Mouse (Mus musculus): ENCODE measurements around the gene Fam169b.

The Fam169b gene

DNA sequence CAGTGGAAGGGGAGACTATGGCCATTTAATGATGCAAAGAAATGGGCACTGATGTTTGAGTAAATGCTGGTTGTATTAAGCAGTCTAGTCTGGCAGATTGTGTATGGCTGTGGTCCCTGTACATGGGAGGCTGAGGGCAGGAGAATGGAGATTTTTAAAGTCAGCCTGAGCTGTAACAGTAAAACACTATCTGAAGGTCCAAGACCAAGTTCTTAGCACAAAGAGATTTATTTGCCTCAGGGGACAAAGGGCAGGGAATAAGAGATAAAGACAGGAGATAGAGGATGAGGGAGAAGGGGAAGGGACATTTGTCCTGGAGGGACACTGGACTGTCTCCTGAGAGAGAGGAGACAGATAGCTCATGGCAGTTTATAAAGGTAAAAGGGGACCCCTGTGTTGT, at the start of gene Fam169b:
Gene Fam169b, plus strand, starts transcription at position 325 of the 400 bp plus-strand sequence.
- peaks cover 57% of the 10 kb centered on the region for H3K4me1 ChIP-seq (replicated peaks; ENCODE audit: low read depth, low read length)
- H3K4me3 ChIP-seq (replicated peaks; ENCODE audit: low read length) = no peak within 1 kb of the TSS
- H3K9me3 ChIP-seq (ENCODE audit: low read length) = no peaks in the 10 kb centered on the region
- H3K27me3 ChIP-seq (ENCODE audit: insufficient read depth, low read length) = no peaks in the 10 kb centered on the region
- H3K36me3 ChIP-seq (ENCODE audit: insufficient read depth, low read length) = no peaks in the 10 kb centered on the region
- TF ChIP-seq POU5F1 (IDR thresholded peaks at IDR 0.05; ENCODE audit: borderline replicate concordance, low read length) (no peak), CTCF (conservative IDR thresholded peaks at IDR 0.05; ENCODE audit: low read length) (no peak), NANOG (IDR thresholded peaks at IDR 0.05; ENCODE audit: borderline replicate concordance, low read length) (no peak)

GRCm38 (mm10) chr7:68224006-68224405, 49.6 kb upstream of the Fam169b start:
- Histone ChIP-seq H3K27me3 (ENCODE audit: insufficient read depth, low read length) (peaks cover 11% of the 10 kb centered on the region), H3K36me3 (ENCODE audit: insufficient read depth, low read length) (peaks cover 3% of the 10 kb centered on the region; the same call in 1 of the 2 replicates), H3K4me1 (replicated peaks; ENCODE audit: low read depth, low read length) (peaks cover 30% of the 10 kb centered on the region), H3K9me3 (ENCODE audit: low read length) (no peaks in the 10 kb centered on the region), H3K4me3 (replicated peaks; ENCODE audit: low read length) (no peak overlapping the region)
- TF ChIP-seq POU5F1 (IDR thresholded peaks at IDR 0.05; ENCODE audit: borderline replicate concordance, low read length) (no peak), NANOG (IDR thresholded peaks at IDR 0.05; ENCODE audit: borderline replicate concordance, low read length) (no peak), CTCF (conservative IDR thresholded peaks at IDR 0.05; ENCODE audit: low read length) (no peak)

- peaks cover 3% of the 10 kb centered on the region; the same call in 1 of the 2 replicates for H3K36me3 ChIP-seq (ENCODE audit: insufficient read depth, low read length)
- H3K4me1 ChIP-seq (replicated peaks; ENCODE audit: low read depth, low read length) = peaks cover 43% of the 10 kb centered on the region
- peaks cover 11% of the 10 kb centered on the region for H3K27me3 ChIP-seq (ENCODE audit: insufficient read depth, low read length)
- TF ChIP-seq CTCF (conservative IDR thresholded peaks at IDR 0.05; ENCODE audit: low read length) = no peak
- TF ChIP-seq NANOG (IDR thresholded peaks at IDR 0.05; ENCODE audit: borderline replicate concordance, low read length) = no peak
- no peak for TF ChIP-seq POU5F1 (IDR thresholded peaks at IDR 0.05; ENCODE audit: borderline replicate concordance, low read length)
- no peaks in the 10 kb centered on the region for H3K9me3 ChIP-seq (ENCODE audit: low read length)
- H3K4me3 ChIP-seq (replicated peaks; ENCODE audit: low read length) = no peak overlapping the region
These were observed 48.1 kb upstream of the Fam169b start for GRCm38 (mm10) chr7:68225427-68226054.

DNA sequence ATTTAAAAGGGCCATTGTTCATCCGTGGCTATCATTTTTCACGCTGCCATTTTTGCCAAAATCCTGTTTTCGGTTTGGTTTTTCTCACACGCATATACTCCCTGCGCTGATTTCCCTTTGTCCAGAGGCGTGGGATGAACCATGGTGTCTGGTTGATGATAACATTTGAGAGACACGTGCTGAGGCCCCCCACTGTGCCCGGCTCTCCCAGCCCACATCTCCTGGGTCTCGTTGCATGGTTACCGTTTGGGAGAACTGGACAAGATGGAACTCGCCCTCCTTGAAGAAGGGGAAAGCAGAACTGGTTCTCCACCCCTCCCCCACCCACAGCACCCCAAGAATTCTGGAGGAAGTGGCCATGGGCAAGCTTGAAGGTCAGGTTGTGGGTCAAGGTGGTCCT, 46.6 kb upstream of the Fam169b start:
- Histone ChIP-seq H3K4me1 (replicated peaks; ENCODE audit: low read depth, low read length) (peaks cover 48% of the 10 kb centered on the region), H3K4me3 (replicated peaks; ENCODE audit: low read length) (no peak overlapping the region), H3K27me3 (ENCODE audit: insufficient read depth, low read length) (peaks cover 11% of the 10 kb centered on the region), H3K9me3 (ENCODE audit: low read length) (no peaks in the 10 kb centered on the region), H3K36me3 (ENCODE audit: insufficient read depth, low read length) (peaks cover 3% of the 10 kb centered on the region; the same call in 1 of the 2 replicates)
- TF ChIP-seq NANOG (IDR thresholded peaks at IDR 0.05; ENCODE audit: borderline replicate concordance, low read length) = no peak
- TF ChIP-seq CTCF (conservative IDR thresholded peaks at IDR 0.05; ENCODE audit: low read length) = no peak
- no peak for TF ChIP-seq POU5F1 (IDR thresholded peaks at IDR 0.05; ENCODE audit: borderline replicate concordance, low read length)

DNA sequence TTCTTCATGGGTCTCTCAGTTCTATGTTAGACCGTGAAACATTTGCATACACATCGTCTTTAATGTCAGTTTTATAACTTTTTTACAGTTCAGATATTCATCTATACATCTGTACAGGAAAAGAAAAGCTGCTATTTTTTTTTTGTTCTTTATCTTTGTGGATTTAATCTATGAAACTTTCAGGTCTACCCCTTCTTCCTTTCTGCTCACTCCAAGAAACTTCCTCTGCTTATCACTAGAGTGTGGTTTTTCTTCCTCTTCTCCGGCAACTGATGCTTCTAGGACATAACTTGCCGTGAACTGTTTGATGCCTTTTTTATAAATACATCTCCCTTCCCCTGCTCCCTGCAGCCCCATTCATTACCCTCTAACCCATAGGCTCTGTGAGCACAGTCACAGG, 46.0 kb upstream of the Fam169b start:
- Histone ChIP-seq H3K4me1 (replicated peaks; ENCODE audit: low read depth, low read length) (peaks cover 50% of the 10 kb centered on the region), H3K4me3 (replicated peaks; ENCODE audit: low read length) (no peak overlapping the region), H3K27me3 (ENCODE audit: insufficient read depth, low read length) (peaks cover 11% of the 10 kb centered on the region), H3K9me3 (ENCODE audit: low read length) (no peaks in the 10 kb centered on the region), H3K36me3 (ENCODE audit: insufficient read depth, low read length) (peaks cover 3% of the 10 kb centered on the region; the same call in 1 of the 2 replicates)
- TF ChIP-seq NANOG (IDR thresholded peaks at IDR 0.05; ENCODE audit: borderline replicate concordance, low read length) (no peak), CTCF (conservative IDR thresholded peaks at IDR 0.05; ENCODE audit: low read length) (no peak), POU5F1 (IDR thresholded peaks at IDR 0.05; ENCODE audit: borderline replicate concordance, low read length) (no peak)

- no peak for TF ChIP-seq NANOG (IDR thresholded peaks at IDR 0.05; ENCODE audit: borderline replicate concordance, low read length)
- no peak for TF ChIP-seq POU5F1 (IDR thresholded peaks at IDR 0.05; ENCODE audit: borderline replicate concordance, low read length)
- no peak for TF ChIP-seq CTCF (conservative IDR thresholded peaks at IDR 0.05; ENCODE audit: low read length)
- Histone ChIP-seq H3K27me3 (ENCODE audit: insufficient read depth, low read length) (peaks cover 11% of the 10 kb centered on the region), H3K4me1 (replicated peaks; ENCODE audit: low read depth, low read length) (peaks cover 44% of the 10 kb centered on the region), H3K36me3 (ENCODE audit: insufficient read depth, low read length) (peaks cover 3% of the 10 kb centered on the region; the same call in 1 of the 2 replicates), H3K9me3 (ENCODE audit: low read length) (no peaks in the 10 kb centered on the region), H3K4me3 (replicated peaks; ENCODE audit: low read length) (no peak overlapping the region)
These were observed 45.1 kb upstream of the Fam169b start for GRCm38 (mm10) chr7:68228491-68228890.

DNA sequence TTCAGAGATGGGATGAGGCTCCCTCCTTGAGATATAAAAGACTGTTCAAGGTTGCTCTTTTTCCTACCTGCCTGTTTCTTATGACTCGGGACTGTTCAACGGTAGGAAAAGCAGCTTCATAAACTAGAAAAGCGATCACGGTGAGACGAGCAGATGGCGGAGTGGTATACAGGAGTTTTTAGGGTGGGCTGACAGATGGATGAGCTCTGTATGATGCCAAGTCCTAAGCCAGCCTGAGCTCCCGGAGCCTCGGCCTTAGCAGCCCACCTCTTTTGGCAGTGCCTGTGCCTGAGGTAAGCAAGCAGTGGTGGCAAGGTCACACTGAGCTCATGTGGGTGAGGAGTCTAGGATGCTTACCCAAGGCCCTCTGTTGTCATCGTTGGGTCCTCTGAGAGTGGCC, 42.8 kb upstream of the Fam169b start:
- peaks cover 3% of the 10 kb centered on the region; the same call in 1 of the 2 replicates for H3K36me3 ChIP-seq (ENCODE audit: insufficient read depth, low read length)
- H3K4me3 ChIP-seq (replicated peaks; ENCODE audit: low read length) = no peak overlapping the region
- H3K9me3 ChIP-seq (ENCODE audit: low read length) = no peaks in the 10 kb centered on the region
- TF ChIP-seq CTCF (conservative IDR thresholded peaks at IDR 0.05; ENCODE audit: low read length) = no peak
- TF ChIP-seq NANOG (IDR thresholded peaks at IDR 0.05; ENCODE audit: borderline replicate concordance, low read length) = no peak
- H3K27me3 ChIP-seq (ENCODE audit: insufficient read depth, low read length) = peaks cover 3% of the 10 kb centered on the region
- H3K4me1 ChIP-seq (replicated peaks; ENCODE audit: low read depth, low read length) = peaks cover 57% of the 10 kb centered on the region

GRCm38 (mm10) chr7:68232521-68232920, 41.1 kb upstream of the Fam169b start:
- no peaks in the 10 kb centered on the region for H3K27me3 ChIP-seq (ENCODE audit: insufficient read depth, low read length)
- H3K9me3 ChIP-seq (ENCODE audit: low read length) = no peaks in the 10 kb centered on the region
- no peak overlapping the region for H3K4me3 ChIP-seq (replicated peaks; ENCODE audit: low read length)
- H3K36me3 ChIP-seq (ENCODE audit: insufficient read depth, low read length) = no peaks in the 10 kb centered on the region
- peaks cover 45% of the 10 kb centered on the region for H3K4me1 ChIP-seq (replicated peaks; ENCODE audit: low read depth, low read length)
- TF ChIP-seq NANOG (IDR thresholded peaks at IDR 0.05; ENCODE audit: borderline replicate concordance, low read length) = no peak
- TF ChIP-seq CTCF (conservative IDR thresholded peaks at IDR 0.05; ENCODE audit: low read length) = no peak
- no peak for TF ChIP-seq POU5F1 (IDR thresholded peaks at IDR 0.05; ENCODE audit: borderline replicate concordance, low read length)
